Mouse (Mus musculus) brain, embryonic 14.5 days (tissue): ENCODE measurements around the gene Pelo.

Source experiments
- CTCF ChIP-seq: fragments of 200-500 bp; IDR thresholded peaks from 2 replicates; pipeline ENCODE4 v1.5.1; 2012; ENCODE audit warnings: inconsistent platforms, mild to moderate bottlenecking, moderate library complexity, borderline replicate concordance; ENCODE audit not compliant: insufficient read depth, insufficient read length; ENCODE audit errors: extremely low read depth
- POLR2A ChIP-seq: fragments of 200-500 bp; IDR thresholded peaks from 2 replicates; pipeline ENCODE4 v1.6.1; 2012; ENCODE audit warnings: mild to moderate bottlenecking, inconsistent platforms, borderline replicate concordance; ENCODE audit not compliant: poor library complexity, insufficient read depth, insufficient read length, severe bottlenecking; ENCODE audit errors: extremely low read depth

GRCm38 (mm10) chr13:115132435-115132834 is 42.4 kb upstream of the Pelo start:
- TF ChIP-seq CTCF (no peak), POLR2A (no peak)
